Mouse (Mus musculus) right cerebral cortex, adult 2 months (tissue): ENCODE measurements at regions not wholly inside any gene's neighbourhood (a gene's known extent, or its start where the extent isn't known, plus 50 kb on each side); places are given as distances from the start of the nearest gene placed in this dataset.
A peak's percentile ranks its signal among the peaks of the same experiment; 100 is the strongest.

ENCODE experiments used
- DNase-seq, 2 experiments: peaks; one replicate each; pipeline ENCODE4 v3.0.0; 2021 to 2022; ENCODE audit warnings: low spot score in 2 of 2

- peak in 1 of 2 experiments; percentile 62 for DNase-seq
Observed at GRCm38 (mm10) chr1:60823006-60823665, 63.7 kb upstream of the Ctla4 start.

- DNase-seq: no peak
Observed at GRCm38 (mm10) chr1:60824218-60825125, 62.3 kb upstream of the Ctla4 start.

GRCm38 (mm10) chr1:60825256-60826186 is 61.3 kb upstream of the Ctla4 start:
- no peak for DNase-seq

GRCm38 (mm10) chr1:60826981-60827380 is 59.8 kb upstream of the Ctla4 start:
- no peak for DNase-seq

DNA sequence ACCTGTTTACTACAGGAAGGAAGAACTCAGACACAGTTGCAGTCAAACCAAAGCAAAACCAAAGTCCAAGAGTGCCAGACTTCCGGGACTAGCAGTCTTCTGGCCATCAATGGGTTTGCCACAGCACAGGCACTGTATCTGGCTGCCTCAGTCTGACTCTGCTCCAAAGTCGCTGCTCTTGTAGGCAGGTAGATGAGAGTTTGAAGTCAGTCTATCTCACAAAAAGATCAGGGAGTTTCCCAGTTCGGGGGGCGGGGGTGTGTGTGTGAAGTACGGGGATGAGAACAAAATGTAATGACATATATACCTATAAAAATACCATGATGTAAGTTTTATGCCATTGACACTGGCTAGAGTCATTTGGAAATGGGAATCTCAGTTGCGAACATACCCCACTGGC is 58.6 kb upstream of the Ctla4 start:
- DNase-seq: no peak

DNA sequence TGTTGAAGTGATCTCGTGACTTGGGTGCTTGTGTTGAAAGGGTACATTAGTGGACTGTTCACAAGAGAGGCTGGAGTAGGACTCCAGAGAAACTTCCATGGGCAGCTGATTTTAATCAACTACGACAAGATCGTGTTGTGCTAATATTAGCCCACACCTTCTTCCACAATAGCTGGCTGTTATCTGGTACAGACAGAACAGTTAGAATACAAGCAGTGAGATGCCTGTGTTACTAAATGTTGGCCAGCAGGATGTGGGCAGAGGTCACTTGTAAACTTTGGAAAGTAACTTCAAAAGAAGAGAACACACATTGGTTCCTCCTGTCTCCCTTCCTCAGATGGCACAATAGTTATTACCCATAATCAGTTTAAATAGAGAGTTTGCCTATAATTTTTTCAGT is 57.0 kb upstream of the Ctla4 start:
- no peak for DNase-seq

GRCm38 (mm10) chr1:60833668-60834067 is 53.1 kb upstream of the Ctla4 start:
- no peak for DNase-seq
